Mouse (Mus musculus) gastrocnemius, adult 18-20 months (tissue): ENCODE results near the gene Sema4b. TPM values are rescaled to one million over a fixed set of nuclear protein-coding genes. Genes with fewer than 3 reads are reported as not detected.

Experiments
- DNase-seq: peaks from one replicate; pipeline ENCODE4 v3.0.0; 2021; ENCODE audit warnings: low spot score
- total RNA-seq, 2 experiments: library from RNA; stranded (reverse); gene quantifications; 2 replicates each; pipeline ENCODE4 v1.2.3; 2021

Sema4b gene
- total RNA-seq, 2 experiments from 2014 or later = 1.2 to 1.7 TPM

GRCm38 (mm10) chr7:80216566-80216965 is 29.9 kb downstream of the Sema4b start:
- DNase-seq = peak; percentile 89

GRCm38 (mm10) chr7:80218666-80219065 is 32.0 kb downstream of the Sema4b start:
- DNase-seq = no peak

DNA sequence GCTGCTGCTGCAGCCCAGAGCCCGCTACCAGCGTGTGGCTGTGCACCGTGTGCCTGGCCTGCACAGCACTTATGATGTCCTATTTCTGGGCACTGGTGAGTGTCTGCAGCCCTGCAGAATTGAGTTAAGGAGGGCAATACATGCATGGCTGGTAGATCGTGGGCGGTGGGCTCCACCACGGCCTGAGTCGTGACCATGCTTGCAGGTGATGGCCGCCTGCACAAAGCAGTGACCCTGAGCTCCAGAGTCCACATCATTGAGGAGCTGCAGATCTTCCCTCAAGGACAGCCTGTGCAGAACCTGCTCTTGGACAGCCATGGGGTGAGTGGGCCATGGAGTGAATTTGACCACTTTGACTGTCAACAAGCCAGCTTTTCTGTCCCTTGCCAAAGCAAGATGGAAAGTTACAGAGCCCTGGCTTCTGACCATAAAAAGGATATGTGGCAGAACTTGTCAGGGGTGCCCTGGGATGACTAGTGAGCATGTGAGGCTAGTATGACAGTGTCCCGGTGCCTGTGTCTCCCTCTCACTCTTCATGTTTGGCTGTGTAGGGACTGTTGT is 33.7 kb downstream of the Sema4b start:
- DNase-seq = no peak

DNA sequence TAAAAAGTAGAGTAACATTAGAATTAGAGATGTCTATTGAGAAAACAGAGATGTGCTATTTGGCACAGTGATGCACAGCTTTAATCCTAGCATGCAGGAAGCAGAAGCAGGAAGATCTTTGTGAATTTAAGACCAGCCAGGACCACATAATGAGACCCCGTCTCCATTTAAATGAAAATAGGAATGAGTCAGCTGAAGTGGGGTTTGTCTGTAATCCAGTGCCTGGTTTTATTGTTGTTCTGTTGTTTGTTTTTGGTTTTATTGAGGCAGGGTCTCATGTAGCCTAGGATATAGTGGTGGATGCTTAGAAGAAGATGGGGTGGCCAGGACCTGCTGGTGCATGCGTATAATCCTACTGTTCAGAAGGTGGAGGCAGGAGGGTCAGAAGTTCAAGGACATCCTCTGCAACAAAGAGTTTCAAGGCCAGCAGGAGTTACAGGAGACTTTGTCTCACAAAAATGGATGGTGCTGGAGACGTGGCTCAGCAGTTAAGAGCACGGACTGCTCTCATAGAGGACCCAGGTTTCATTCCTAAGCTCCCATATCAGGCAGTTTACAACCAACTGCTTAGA is 34.6 kb downstream of the Sema4b start:
- no peak for DNase-seq

DNA sequence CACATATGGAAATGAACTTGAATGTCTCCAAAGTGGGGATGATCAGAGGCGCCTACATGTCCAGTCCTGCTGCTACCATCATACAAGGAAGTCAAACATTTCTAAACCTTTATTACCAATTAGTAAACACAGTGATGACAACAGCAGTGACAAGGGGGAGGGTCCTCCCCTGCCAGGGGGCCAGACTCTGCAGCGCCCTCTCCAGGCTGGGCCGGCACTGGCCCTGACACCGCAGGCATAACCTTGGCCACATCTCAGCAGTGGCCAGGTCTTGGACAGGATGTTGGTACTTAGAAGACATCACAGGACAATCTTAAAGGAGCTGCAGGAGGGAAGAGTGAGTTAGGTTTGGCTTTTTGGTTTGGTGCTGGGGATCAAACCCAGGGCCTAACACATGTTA is 40.4 kb downstream of the Sema4b start:
- no peak for DNase-seq

- no peak for DNase-seq
These were observed 43.6 kb downstream of the Sema4b start for GRCm38 (mm10) chr7:80230196-80230595.

GRCm38 (mm10) chr7:80231971-80232488 is 45.4 kb downstream of the Sema4b start:
- no peak for DNase-seq

DNA sequence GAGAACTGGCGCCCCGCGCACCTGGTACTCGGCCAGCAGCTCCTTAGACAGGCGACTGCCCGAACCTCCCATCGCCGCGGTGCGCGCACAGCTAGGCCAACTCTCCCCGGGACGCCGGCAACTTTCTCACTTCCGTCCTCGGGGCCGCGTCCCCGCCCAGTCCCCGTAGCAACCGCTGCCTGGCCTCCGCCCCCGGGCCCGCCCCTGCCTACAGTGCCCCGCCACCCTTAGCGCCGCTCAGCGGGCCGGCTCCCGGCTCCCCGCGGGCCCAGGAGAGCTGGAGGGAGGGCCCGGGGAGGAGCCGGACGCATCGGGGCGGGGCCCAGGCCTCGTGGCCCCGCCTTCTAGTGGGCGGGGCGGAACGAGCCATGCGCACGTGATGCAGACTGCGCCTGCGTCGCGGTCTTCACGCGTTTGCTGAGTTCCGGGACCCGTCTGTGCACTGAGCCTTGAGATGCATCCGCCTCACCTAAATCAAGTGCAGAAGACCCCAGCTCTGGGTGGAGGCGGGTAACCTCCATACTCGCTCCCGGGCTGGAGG is 45.9 kb downstream of the Sema4b start, which contains the start of the genes Cib1 and Gdpgp1:
Cib1 (minus strand) TSS at position 325 of the 541 bp plus-strand sequence.
Gdpgp1 (plus strand) TSS at position 377 of the 541 bp plus-strand sequence.
- peak; percentile 96 for DNase-seq

GRCm38 (mm10) chr7:80233799-80234198 is 47.2 kb downstream of the Sema4b start:
- no peak for DNase-seq

GRCm38 (mm10) chr7:80238542-80238941 is 51.9 kb downstream of the Sema4b start:
- DNase-seq = no peak

DNA sequence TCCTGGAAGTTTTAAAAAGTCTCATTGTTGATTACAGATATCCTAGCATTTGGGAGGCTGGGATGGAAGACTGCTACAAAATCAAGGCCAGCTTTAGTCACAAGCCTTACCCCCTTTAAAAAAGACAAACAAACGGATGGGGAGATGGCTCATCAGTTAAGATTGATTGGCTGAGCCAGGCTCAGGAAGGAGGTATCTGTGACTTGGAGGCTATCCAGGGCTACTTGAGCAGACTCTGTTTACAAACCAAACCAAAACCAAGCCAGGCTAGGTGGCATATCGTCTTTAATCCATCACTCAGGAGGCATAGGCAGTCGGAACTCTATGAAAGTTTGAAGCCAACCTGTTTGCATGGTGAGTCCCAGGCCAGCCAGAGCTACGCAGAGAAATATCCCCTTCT is 55.0 kb downstream of the Sema4b start:
- DNase-seq = no peak

DNA sequence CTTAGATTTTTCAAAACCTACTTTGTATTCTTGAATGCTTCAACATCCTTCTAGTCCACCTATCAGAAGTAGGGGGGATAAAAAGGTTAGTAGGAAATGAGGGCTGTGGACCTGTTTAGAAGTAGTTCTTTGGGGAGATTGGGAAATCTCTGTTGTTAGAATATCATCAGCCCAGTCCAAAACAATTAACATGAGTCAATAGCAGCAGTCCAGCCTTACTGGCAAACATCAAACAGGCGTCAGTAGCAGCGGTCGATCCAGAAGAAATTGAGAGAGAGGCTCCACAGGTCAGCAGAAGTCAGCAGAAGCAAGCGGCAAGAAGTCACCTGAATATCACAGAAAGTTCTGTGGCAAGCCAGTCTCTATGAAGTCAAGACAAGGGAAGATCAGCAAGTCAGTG is 58.2 kb downstream of the Sema4b start:
- no peak for DNase-seq

DNA sequence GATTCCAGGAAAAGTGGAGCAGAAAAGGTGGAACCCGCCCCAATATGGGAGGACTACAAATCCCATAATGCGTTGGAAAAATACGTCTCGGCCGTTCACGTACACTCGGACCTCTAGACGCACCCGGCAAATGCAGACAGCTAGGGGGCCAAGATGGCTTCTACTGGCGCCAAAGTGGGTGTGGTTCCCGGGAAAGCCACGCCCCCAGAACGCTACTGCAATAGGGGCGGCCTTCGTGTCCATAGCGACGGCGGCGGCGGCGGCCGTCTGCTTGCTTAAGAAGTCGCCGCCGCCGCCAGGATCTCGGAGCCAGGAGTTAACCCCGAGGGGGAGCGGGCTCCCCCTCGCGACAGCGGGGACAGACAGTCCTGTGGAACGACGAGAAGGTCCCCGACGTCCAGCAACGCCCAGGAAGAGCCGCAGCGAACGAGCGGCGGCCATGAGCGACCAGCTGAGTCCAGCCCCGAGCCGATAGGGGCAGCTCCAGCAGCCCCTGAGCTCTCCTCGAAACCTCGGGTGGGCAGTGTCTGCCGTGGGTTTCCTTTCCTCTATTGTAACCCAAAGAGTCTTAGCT is 59.6 kb downstream of the Sema4b start, which contains the start of gene Ttll13:
Ttll13 (plus strand) TSS at position 229 of the 574 bp plus-strand sequence.
- peak; percentile 97 for DNase-seq

- DNase-seq = no peak
These were observed 60.2 kb downstream of the Sema4b start for GRCm38 (mm10) chr7:80246859-80247258.

DNA sequence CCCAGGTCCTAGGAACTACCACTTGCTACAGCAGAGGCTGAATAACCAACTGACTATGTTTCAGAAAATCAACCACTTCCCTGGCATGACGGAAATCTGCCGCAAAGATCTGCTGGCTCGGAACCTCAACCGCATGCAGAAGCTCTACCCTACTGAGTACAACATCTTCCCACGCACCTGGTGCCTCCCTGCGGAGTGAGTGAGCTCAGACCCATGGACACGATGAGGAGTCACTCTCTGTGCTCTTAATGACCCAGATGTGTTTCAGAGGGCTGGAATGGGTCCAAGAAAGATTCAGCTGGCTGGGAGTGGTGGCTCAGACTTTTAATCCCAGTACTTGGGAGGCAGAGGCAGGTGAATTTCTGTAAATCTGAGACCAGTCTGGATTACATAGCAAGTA is 65.8 kb downstream of the Sema4b start:
- DNase-seq = no peak

GRCm38 (mm10) chr7:80252886-80253285 is 66.2 kb downstream of the Sema4b start:
- DNase-seq = no peak

- DNase-seq = no peak
These were observed 69.3 kb downstream of the Sema4b start for GRCm38 (mm10) chr7:80255981-80256380.

DNA sequence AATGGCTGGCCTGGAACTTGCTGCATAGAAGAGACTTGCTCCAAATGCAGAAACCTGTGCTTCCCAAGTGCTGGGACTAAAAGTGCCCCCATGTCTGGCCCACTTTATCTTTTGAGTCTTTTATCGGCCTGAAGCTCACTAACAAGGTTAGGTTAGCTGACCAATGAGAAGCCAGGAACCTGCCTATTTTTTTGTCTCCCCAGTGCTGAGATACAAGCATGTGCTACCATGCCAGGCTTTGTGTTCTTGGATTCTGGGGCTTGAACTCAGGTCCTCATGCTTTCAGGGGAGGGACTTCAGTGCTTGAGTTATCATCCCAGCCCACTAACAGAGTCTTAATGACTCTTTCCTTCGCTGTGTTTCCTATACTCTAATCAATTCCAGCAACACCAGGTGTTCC is 71.1 kb downstream of the Sema4b start:
- no peak for DNase-seq

GRCm38 (mm10) chr7:80260625-80261371 is 74.2 kb downstream of the Sema4b start, which contains the start of gene Ngrn:
Gene Ngrn (plus strand): TSS chr7:80261215.
- peak; percentile 87 for DNase-seq

DNA sequence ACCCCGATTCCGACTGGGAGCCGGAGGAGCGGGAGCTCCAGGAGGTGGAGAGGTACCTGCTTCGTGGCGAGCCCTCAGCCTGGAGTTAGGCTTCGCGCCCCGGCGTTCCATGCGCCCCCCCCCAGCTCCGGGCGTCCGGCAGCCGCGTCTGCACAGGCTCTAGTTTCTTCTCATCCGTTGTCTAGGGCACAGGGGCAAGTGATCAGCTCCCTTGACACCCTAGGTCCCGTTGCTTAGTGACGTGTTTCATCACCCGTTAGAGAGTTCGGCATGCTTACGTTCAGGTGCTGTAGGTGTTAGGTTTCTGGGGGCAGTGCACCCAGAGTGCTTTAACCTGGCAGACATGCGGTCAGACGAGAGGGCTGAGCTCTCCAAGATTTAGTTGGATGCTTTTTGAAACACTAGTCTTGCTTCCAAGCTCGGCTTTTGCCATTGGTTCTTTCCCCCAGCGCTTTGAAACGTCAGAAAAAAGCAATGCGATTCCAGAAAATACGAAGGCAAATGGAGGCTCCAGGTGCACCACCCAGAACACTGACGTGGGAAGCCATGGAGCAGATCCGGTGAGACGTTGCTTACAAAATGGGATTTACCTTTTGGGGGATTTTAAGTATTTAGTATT is 74.8 kb downstream of the Sema4b start:
- no peak for DNase-seq

DNA sequence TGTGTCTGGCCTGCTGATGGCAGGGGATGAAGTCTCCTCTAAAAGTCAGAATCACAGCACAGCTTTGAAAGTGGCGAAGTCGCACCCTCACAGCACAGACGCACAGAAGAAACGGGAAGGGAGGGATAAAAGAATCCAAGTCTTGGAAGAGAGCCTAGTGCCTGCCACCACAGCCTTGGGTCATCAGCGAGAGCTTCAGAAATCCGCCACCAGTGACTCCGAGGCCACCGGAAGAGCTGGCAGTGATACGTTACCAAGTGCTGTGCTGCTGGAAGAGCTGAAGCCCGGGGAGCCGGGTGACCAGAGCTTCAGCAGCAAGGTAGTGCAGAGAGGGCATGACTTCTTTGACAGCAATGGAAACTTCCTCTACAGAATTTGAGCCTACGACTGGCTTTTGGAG is 78.0 kb downstream of the Sema4b start:
- no peak for DNase-seq
